Mouse (Mus musculus): ENCODE data around the gene Lyst. TPM values are rescaled to one million over a fixed set of nuclear protein-coding genes. Genes with fewer than 3 reads are reported as not detected.
A peak's percentile ranks its signal among the peaks of the same experiment; 100 is the strongest.

The Lyst gene
- total and polyA plus RNA-seq, 3 experiments: 2.9 to 3.1 TPM; not detected in 1

- Histone ChIP-seq H3K4me1 (ENCODE audit: control insufficient read depth in 1 of 2, insufficient read depth in 2 of 2, low read length in 2 of 2) (peaks cover 21 to 29% of the 10 kb centered on the region in 2 experiments), H3K4me3 (ENCODE audit: control insufficient read depth in 1 of 2, insufficient read depth in 1 of 2, low read depth in 2 of 2, low read length in 2 of 2) (peak overlapping the region in 1 of 2 experiments; percentile 92; a peak in 2 of 4 replicates), H3K36me3 (ENCODE audit: control insufficient read depth in 1 of 2, insufficient read depth in 2 of 2, low read length in 2 of 2) (peaks cover 0 to 35% of the 10 kb centered on the region in 2 experiments; a peak in 2 of 4 replicates), H3K79me2 (ENCODE audit: control insufficient read depth, insufficient read depth, low read length, poor library complexity) (peaks cover 5% of the 10 kb centered on the region), H3K27ac (ENCODE audit: control insufficient read depth, low read depth, low read length) (peak overlapping the region; percentile 34; the same call in 1 of the 2 replicates), H3K27me3 (ENCODE audit: control insufficient read depth in 1 of 2, insufficient read depth in 2 of 2, low read length in 2 of 2) (no peaks in the 10 kb centered on the region), H3K9me3 (replicated peaks; ENCODE audit: insufficient read depth, low read length) (no peaks in the 10 kb centered on the region), H3K9ac (ENCODE audit: control insufficient read depth, low read depth, low read length, poor library complexity, severe bottlenecking) (no peak overlapping the region; the same call in 1 of the 2 replicates)
- DNase-seq (ENCODE audit: low read depth, low spot score): peak; percentile 35
- TF ChIP-seq ZMIZ1 (IDR thresholded peaks at IDR 0.05; ENCODE audit: low read depth, low read length): no peak
- TF ChIP-seq MYC (IDR thresholded peaks at IDR 0.05; ENCODE audit: low read depth, low read length): no peak
- TF ChIP-seq UBTF (IDR thresholded peaks at IDR 0.05; ENCODE audit: borderline replicate concordance, insufficient read depth, low read depth, low read length): no peak
- no peak for TF ChIP-seq USF1 (IDR thresholded peaks at IDR 0.05; ENCODE audit: low read depth, low read length)
- TF ChIP-seq POLR2AphosphoS5 (IDR thresholded peaks at IDR 0.05; ENCODE audit: borderline replicate concordance, low read depth, low read length): no peak
- TF ChIP-seq MEF2A (IDR thresholded peaks at IDR 0.05; ENCODE audit: extremely low read depth, insufficient replicate concordance, low read depth, low read length, poor library complexity, severe bottlenecking): no peak
- no peak for TF ChIP-seq RCOR1 (IDR thresholded peaks at IDR 0.05; ENCODE audit: low read depth, low read length)
- no peak for TF ChIP-seq POLR2A (IDR thresholded peaks at IDR 0.05; ENCODE audit: control insufficient read depth in 1 of 2, insufficient read depth in 1 of 2, low read depth in 1 of 2, low read length in 2 of 2, poor library complexity in 1 of 2)
- TF ChIP-seq CHD1 (IDR thresholded peaks at IDR 0.05; ENCODE audit: low read depth, low read length): no peak
- no peak for TF ChIP-seq MXI1 (IDR thresholded peaks at IDR 0.05; ENCODE audit: low read depth, low read length)
- TF ChIP-seq ZNF384 (IDR thresholded peaks at IDR 0.05; ENCODE audit: low read depth, low read length): no peak
- TF ChIP-seq KAT2A (conservative IDR thresholded peaks at IDR 0.05; ENCODE audit: low read depth, low read length): no peak
- no peak for TF ChIP-seq CTCF (IDR thresholded peaks at IDR 0.05 in 2 of 3, conservative IDR thresholded peaks at IDR 0.05 in 1 of 3; ENCODE audit: control insufficient read depth in 1 of 3, insufficient read depth in 1 of 3, low read depth in 2 of 3, low read length in 3 of 3, poor library complexity in 1 of 3, severe bottlenecking in 1 of 3)
- TF ChIP-seq E2F4 (IDR thresholded peaks at IDR 0.05; ENCODE audit: borderline replicate concordance, low read depth, low read length): no peak
- no peak for TF ChIP-seq MYB (IDR thresholded peaks at IDR 0.05; ENCODE audit: low read depth, low read length)
These were observed 1.2 kb upstream of the Lyst start for GRCm38 (mm10) chr13:13589032-13589431.

- H3K4me3 ChIP-seq (ENCODE audit: control insufficient read depth in 1 of 2, insufficient read depth in 1 of 2, low read depth in 2 of 2, low read length in 2 of 2): no peak overlapping the region
These were observed 1.7 kb downstream of the Lyst start for GRCm38 (mm10) chr13:13591892-13592291.

More at GRCm38 (mm10) chr13:13591892-13592291, 1.7 kb downstream of the Lyst start:
- DNase-seq (ENCODE audit: low read depth, low spot score): no peak
- no peak overlapping the region for H3K9ac ChIP-seq (ENCODE audit: control insufficient read depth, low read depth, low read length, poor library complexity, severe bottlenecking)
- H3K79me2 ChIP-seq (ENCODE audit: control insufficient read depth, insufficient read depth, low read length, poor library complexity): peaks cover 6% of the 10 kb centered on the region
- no peaks in the 10 kb centered on the region for H3K9me3 ChIP-seq (replicated peaks; ENCODE audit: insufficient read depth, low read length)
- peaks cover 0 to 31% of the 10 kb centered on the region in 2 experiments; a peak in 2 of 4 replicates for H3K36me3 ChIP-seq (ENCODE audit: control insufficient read depth in 1 of 2, insufficient read depth in 2 of 2, low read length in 2 of 2)
- H3K4me1 ChIP-seq (ENCODE audit: control insufficient read depth in 1 of 2, insufficient read depth in 2 of 2, low read length in 2 of 2): peaks cover 16 to 25% of the 10 kb centered on the region in 2 experiments
- H3K27ac ChIP-seq (ENCODE audit: control insufficient read depth, low read depth, low read length): no peak overlapping the region
- H3K27me3 ChIP-seq (ENCODE audit: control insufficient read depth in 1 of 2, insufficient read depth in 2 of 2, low read length in 2 of 2): no peaks in the 10 kb centered on the region
- no peak for TF ChIP-seq MAX (IDR thresholded peaks at IDR 0.05; ENCODE audit: low read length)
- TF ChIP-seq GABPA (IDR thresholded peaks at IDR 0.05; ENCODE audit: low read depth, low read length): no peak
- no peak for TF ChIP-seq RCOR1 (IDR thresholded peaks at IDR 0.05; ENCODE audit: low read depth, low read length)
- no peak for TF ChIP-seq MAFK (IDR thresholded peaks at IDR 0.05; ENCODE audit: borderline replicate concordance, low read depth, low read length)
- TF ChIP-seq KAT2A (conservative IDR thresholded peaks at IDR 0.05; ENCODE audit: low read depth, low read length): no peak
- no peak for TF ChIP-seq USF1 (IDR thresholded peaks at IDR 0.05; ENCODE audit: low read depth, low read length)
- no peak for TF ChIP-seq GATA1 (IDR thresholded peaks at IDR 0.05; ENCODE audit: low read depth, low read length)
- no peak for TF ChIP-seq POLR2AphosphoS5 (IDR thresholded peaks at IDR 0.05; ENCODE audit: borderline replicate concordance, low read depth, low read length)
- no peak for TF ChIP-seq POLR2A (IDR thresholded peaks at IDR 0.05; ENCODE audit: control insufficient read depth in 1 of 2, insufficient read depth in 1 of 2, low read depth in 1 of 2, low read length in 2 of 2, poor library complexity in 1 of 2)
- no peak for TF ChIP-seq USF2 (IDR thresholded peaks at IDR 0.05; ENCODE audit: borderline replicate concordance in 1 of 2, insufficient read depth in 1 of 2, low read depth in 1 of 2, low read length in 2 of 2)
- no peak for TF ChIP-seq UBTF (IDR thresholded peaks at IDR 0.05; ENCODE audit: borderline replicate concordance, insufficient read depth, low read depth, low read length)
- no peak for TF ChIP-seq NRF1 (IDR thresholded peaks at IDR 0.05; ENCODE audit: insufficient read depth, low read depth, low read length, poor library complexity, severe bottlenecking)
- no peak for TF ChIP-seq TAL1 (IDR thresholded peaks at IDR 0.05; ENCODE audit: low read length)
